Comparison of ENCODE assay signal across 11 mouse cellular contexts in the genomic region with DNA sequence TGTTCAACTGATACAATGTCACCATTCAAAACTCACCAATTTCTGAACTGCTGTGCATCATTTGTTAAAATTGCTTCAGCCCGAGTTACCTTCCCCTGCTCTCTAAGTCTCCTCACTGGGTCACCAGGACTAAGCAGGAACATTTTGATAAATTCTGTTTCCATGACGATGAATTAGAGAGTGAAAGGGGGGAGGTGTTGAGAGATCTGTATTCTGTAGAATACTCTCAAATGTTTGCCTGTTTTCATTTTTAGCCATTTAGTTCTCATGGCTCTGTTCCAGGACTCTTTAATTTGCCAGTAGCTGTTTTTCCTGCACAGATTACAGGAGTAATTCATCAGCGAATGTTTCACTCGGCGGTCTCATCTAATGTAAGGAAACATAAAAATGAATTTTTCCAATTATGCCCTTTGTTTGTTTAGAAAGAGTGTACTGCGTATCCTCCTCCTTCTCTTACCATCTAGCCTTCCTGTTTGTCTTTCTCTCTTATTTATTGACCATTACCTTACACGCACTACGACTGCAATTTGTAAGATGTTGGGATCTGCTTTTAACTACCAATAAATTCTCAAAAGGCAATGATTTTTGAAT.
DNase-seq lines count a peak whose midpoint lies in the region; ATAC-seq lines count a peak whose summit lies in the region.
"Had no signal": no experiment of that assay in that cellular context is flagged by ENCODE, and none has a peak within 500 bp of the region (broad histone marks: within the 10 kb centered on the region; RNA-seq: fewer than 3 reads in every experiment).

No protein-coding gene starts in this region.

- DNase-seq in hindbrain, embryonic 11.5 days (ENCODE audit: low spot score): peak; percentile 15
- DNase-seq in hindbrain, embryonic 10.5 days (ENCODE audit: low spot score): no peak
- DNase-seq in MN1 (ENCODE audit: low spot score): peak; percentile 18
- DNase-seq in forebrain, embryonic 14.5 days (ENCODE audit: low spot score): peak; percentile 81
- DNase-seq in adrenal gland, postnatal 25 days: no peak
- DNase-seq in heart, embryonic 10.5 days (ENCODE audit: low spot score): no peak
- DNase-seq in heart, postnatal 10 days: no peak
- DNase-seq: kidney, adult 2 months; thymus, postnatal 4 days had no signal

- no peak overlapping the region for H3K9ac ChIP-seq in hindbrain, embryonic 11.5 days (ENCODE audit: low read depth, low read length)
- no peak overlapping the region for H3K9ac ChIP-seq in forebrain, embryonic 14.5 days (ENCODE audit: low read length)
- H3K9ac ChIP-seq in limb, embryonic 12.5 days (replicated peaks): no peak overlapping the region

- no peaks in the 10 kb centered on the region for H3K36me3 ChIP-seq in hindbrain, embryonic 11.5 days (ENCODE audit: control insufficient read depth, insufficient read depth, low read length)
- H3K36me3 ChIP-seq in hindbrain, embryonic 10.5 days: no peaks in the 10 kb centered on the region
- no peaks in the 10 kb centered on the region for H3K36me3 ChIP-seq in forebrain, embryonic 14.5 days (ENCODE audit: control insufficient read depth, insufficient read depth, low read length)
- no peaks in the 10 kb centered on the region for H3K36me3 ChIP-seq in limb, embryonic 12.5 days
- no peaks in the 10 kb centered on the region for H3K36me3 ChIP-seq in heart, embryonic 10.5 days

- H3K4me2 ChIP-seq in hindbrain, embryonic 11.5 days (replicated peaks; ENCODE audit: low read depth, low read length): no peak overlapping the region
- peak overlapping the region; percentile 4; the same call in 1 of the 2 replicates for H3K4me2 ChIP-seq in forebrain, embryonic 14.5 days (ENCODE audit: low read length)
- H3K4me2 ChIP-seq in limb, embryonic 12.5 days: peak overlapping the region; percentile 23; the same call in 1 of the 2 replicates
- H3K4me2 ChIP-seq: liver, embryonic 11.5 days had no signal

- H3K4me3 ChIP-seq in hindbrain, embryonic 11.5 days (ENCODE audit: low read depth, low read length): no peak overlapping the region
- H3K4me3 ChIP-seq in hindbrain, embryonic 10.5 days: no peak overlapping the region
- no peak overlapping the region for H3K4me3 ChIP-seq in forebrain, embryonic 14.5 days (ENCODE audit: low read depth, low read length)
- no peak overlapping the region for H3K4me3 ChIP-seq in limb, embryonic 12.5 days (replicated peaks)
- H3K4me3 ChIP-seq in heart, embryonic 10.5 days: no peak overlapping the region

- no peak overlapping the region for H3K27ac ChIP-seq in hindbrain, embryonic 11.5 days (ENCODE audit: low read depth, low read length)
- H3K27ac ChIP-seq in hindbrain, embryonic 10.5 days: no peak overlapping the region; the same call in 1 of the 2 replicates
- H3K27ac ChIP-seq in forebrain, embryonic 14.5 days (ENCODE audit: low read depth, low read length): no peak overlapping the region
- H3K27ac ChIP-seq in limb, embryonic 12.5 days: 0 out of 2 replicates have a peak overlapping the region, but pooled peaks have one; percentile 8
- no peak overlapping the region for H3K27ac ChIP-seq in heart, embryonic 10.5 days

- intact Hi-C loops in heart, postnatal 10 days (cut with DNase I): no loop called here

- 74% methylated on average over 8 of the region's 8 CpGs for WGBS in hindbrain, embryonic 11.5 days
- 83% methylated on average over 8 of the region's 8 CpGs for WGBS in hindbrain, embryonic 10.5 days
- 36% methylated on average over 8 of the region's 8 CpGs for WGBS in forebrain, embryonic 14.5 days
- 42% methylated on average over 8 of the region's 8 CpGs for WGBS in limb, embryonic 12.5 days
- WGBS in heart, embryonic 10.5 days: 83% methylated on average over 8 of the region's 8 CpGs

- 0 out of 2 replicates have a peak, but pooled peaks have one; percentile 51 for ATAC-seq in hindbrain, embryonic 11.5 days (ENCODE audit: low FRiP score)
- ATAC-seq in forebrain, embryonic 14.5 days: peak; percentile 88
- ATAC-seq in limb, embryonic 12.5 days (ENCODE audit: insufficient number of reproducible peaks, insufficient read depth, low FRiP score, low TSS enrichment, low read depth): no peak

- no peaks in the 10 kb centered on the region for H3K27me3 ChIP-seq in hindbrain, embryonic 11.5 days (ENCODE audit: control insufficient read depth, insufficient read depth, low read length)
- H3K27me3 ChIP-seq in hindbrain, embryonic 10.5 days (ENCODE audit: insufficient read depth, poor library complexity, severe bottlenecking): no peaks in the 10 kb centered on the region
- H3K27me3 ChIP-seq in forebrain, embryonic 14.5 days (replicated peaks; ENCODE audit: control insufficient read depth, insufficient read depth, low read length): no peaks in the 10 kb centered on the region
- H3K27me3 ChIP-seq in limb, embryonic 12.5 days: no peaks in the 10 kb centered on the region
- no peaks in the 10 kb centered on the region for H3K27me3 ChIP-seq in heart, embryonic 10.5 days (ENCODE audit: insufficient read depth, poor library complexity, severe bottlenecking)

- no peaks in the 10 kb centered on the region for H3K4me1 ChIP-seq in hindbrain, embryonic 11.5 days (replicated peaks; ENCODE audit: control insufficient read depth, insufficient read depth, low read length)
- peaks cover 7% of the 10 kb centered on the region; the same call in 1 of the 2 replicates for H3K4me1 ChIP-seq in hindbrain, embryonic 10.5 days (replicated peaks)
- 0 out of 2 replicates have a peak, but pooled peaks cover 3% of the 10 kb centered on the region for H3K4me1 ChIP-seq in forebrain, embryonic 14.5 days (ENCODE audit: control insufficient read depth, insufficient read depth, low read length)
- peaks cover 10% of the 10 kb centered on the region; the same call in 1 of the 2 replicates for H3K4me1 ChIP-seq in limb, embryonic 12.5 days (replicated peaks)
- no peaks in the 10 kb centered on the region for H3K4me1 ChIP-seq in heart, embryonic 10.5 days

- no peaks in the 10 kb centered on the region for H3K9me3 ChIP-seq in hindbrain, embryonic 11.5 days (ENCODE audit: control insufficient read depth, low read length)
- no peaks in the 10 kb centered on the region for H3K9me3 ChIP-seq in hindbrain, embryonic 10.5 days
- H3K9me3 ChIP-seq in forebrain, embryonic 14.5 days (replicated peaks; ENCODE audit: control insufficient read depth, low read length): no peaks in the 10 kb centered on the region
- no peaks in the 10 kb centered on the region for H3K9me3 ChIP-seq in limb, embryonic 12.5 days
- no peaks in the 10 kb centered on the region for H3K9me3 ChIP-seq in heart, embryonic 10.5 days

Comparison
In these comparisons a context has a peak if more than half of its experiments do, and no peak if none do; other contexts are left out.
1. DNase-seq: peak in hindbrain, embryonic 11.5 days (single experiment), MN1 (single experiment) and forebrain, embryonic 14.5 days (single experiment); none in hindbrain, embryonic 10.5 days (single experiment), adrenal gland, postnatal 25 days (single experiment), heart, embryonic 10.5 days (single experiment) and heart, postnatal 10 days (0 of 2).